Mouse (Mus musculus): ENCODE measurements around the gene Bcan. TPM values are rescaled to one million over a fixed set of nuclear protein-coding genes. Genes with fewer than 3 reads are reported as not detected.
A peak's percentile ranks its signal among the peaks of the same experiment; 100 is the strongest.

Bcan gene
- polyA plus RNA-seq, 1 experiment, result 0.06 TPM

- Histone ChIP-seq H3K36me3 (ENCODE audit: control insufficient read depth, insufficient read depth) (no peaks in the 10 kb centered on the region), H3K79me2 (ENCODE audit: control insufficient read depth, insufficient read depth) (no peaks in the 10 kb centered on the region), H3K4me3 (peak overlapping the region; percentile 16), H3K4me2 (ENCODE audit: low read depth) (peak overlapping the region; percentile 86), H3ac (ENCODE audit: control insufficient read depth, insufficient read length) (no peak overlapping the region), H3K27me3 (ENCODE audit: control insufficient read depth, insufficient read depth, insufficient read length) (no peaks in the 10 kb centered on the region)
- TF ChIP-seq CEBPB (IDR thresholded peaks at IDR 0.05; ENCODE audit: insufficient read depth, poor library complexity, severe bottlenecking), result no peak
- no peak for TF ChIP-seq TCF3 (IDR thresholded peaks at IDR 0.05; ENCODE audit: insufficient read length, low read depth)
- TF ChIP-seq MYOD1 (IDR thresholded peaks at IDR 0.05; ENCODE audit: control insufficient read depth in 1 of 3, insufficient read length in 2 of 3, low read depth in 2 of 3), result peak in 1 of 3 experiments; percentile 2
Measured at GRCm38 (mm10) chr3:87983627-87984026, 16.4 kb downstream of the Bcan start.

- Histone ChIP-seq H3K4me3 (peak overlapping the region; percentile 16), H3K36me3 (ENCODE audit: control insufficient read depth, insufficient read depth) (peaks cover under 1% of the 10 kb centered on the region), H3K4me2 (ENCODE audit: low read depth) (peak overlapping the region; percentile 86), H3K27me3 (ENCODE audit: control insufficient read depth, insufficient read depth, insufficient read length) (no peaks in the 10 kb centered on the region), H3K79me2 (ENCODE audit: control insufficient read depth, insufficient read depth) (no peaks in the 10 kb centered on the region), H3ac (ENCODE audit: control insufficient read depth, insufficient read length) (no peak overlapping the region)
- TF ChIP-seq MYOG (IDR thresholded peaks at IDR 0.05; ENCODE audit: control insufficient read depth in 1 of 3, insufficient read depth in 1 of 3, insufficient read length in 2 of 3, low read depth in 2 of 3) (peak; percentile 84 to 93 (median 93)), USF1 (IDR thresholded peaks at IDR 0.05; ENCODE audit: low read depth) (no peak), REST (IDR thresholded peaks at IDR 0.05; ENCODE audit: insufficient read depth, insufficient read length) (no peak), E2F4 (IDR thresholded peaks at IDR 0.05; ENCODE audit: insufficient read depth) (no peak), SRF (IDR thresholded peaks at IDR 0.05; ENCODE audit: control insufficient read depth, insufficient read length, low read depth) (peak; percentile 96), MAX (IDR thresholded peaks at IDR 0.05; ENCODE audit: low read depth) (no peak), TCF3 (IDR thresholded peaks at IDR 0.05; ENCODE audit: insufficient read length, low read depth) (peak; percentile 93), TCF12 (IDR thresholded peaks at IDR 0.05; ENCODE audit: insufficient read depth, poor library complexity, severe bottlenecking) (peak; percentile 86), POLR2AphosphoS2 (IDR thresholded peaks at IDR 0.05; ENCODE audit: insufficient read length, low read depth) (peak; percentile 71), POLR2A (IDR thresholded peaks at IDR 0.05; ENCODE audit: insufficient read length, low read depth) (peak; percentile 37), MYOD1 (IDR thresholded peaks at IDR 0.05; ENCODE audit: control insufficient read depth in 1 of 3, insufficient read length in 2 of 3, low read depth in 2 of 3) (peak in 2 of 3 experiments; percentile 93 to 94), CEBPB (IDR thresholded peaks at IDR 0.05; ENCODE audit: insufficient read depth, poor library complexity, severe bottlenecking) (no peak)
Measured at GRCm38 (mm10) chr3:87982836-87983601, 17.0 kb downstream of the Bcan start.

GRCm38 (mm10) chr3:87981894-87982835 lies 17.9 kb downstream of the Bcan start:
- Histone ChIP-seq H3ac (ENCODE audit: control insufficient read depth, insufficient read length) (no peak overlapping the region), H3K36me3 (ENCODE audit: control insufficient read depth, insufficient read depth) (peaks cover 9% of the 10 kb centered on the region), H3K27me3 (ENCODE audit: control insufficient read depth, insufficient read depth, insufficient read length) (no peaks in the 10 kb centered on the region), H3K4me2 (ENCODE audit: low read depth) (peak overlapping the region; percentile 79), H3K4me3 (no peak overlapping the region), H3K79me2 (ENCODE audit: control insufficient read depth, insufficient read depth) (peaks cover 3% of the 10 kb centered on the region)
- TF ChIP-seq MYOD1 (IDR thresholded peaks at IDR 0.05; ENCODE audit: control insufficient read depth in 1 of 3, insufficient read length in 2 of 3, low read depth in 2 of 3), result peak in 1 of 3 experiments; percentile 48
- no peak for TF ChIP-seq CEBPB (IDR thresholded peaks at IDR 0.05; ENCODE audit: insufficient read depth, poor library complexity, severe bottlenecking)
- peak in 2 of 3 experiments; percentile 16 to 58 for TF ChIP-seq MYOG (IDR thresholded peaks at IDR 0.05; ENCODE audit: control insufficient read depth in 1 of 3, insufficient read depth in 1 of 3, insufficient read length in 2 of 3, low read depth in 2 of 3)
- no peak for TF ChIP-seq E2F4 (IDR thresholded peaks at IDR 0.05; ENCODE audit: insufficient read depth)
- TF ChIP-seq TCF12 (IDR thresholded peaks at IDR 0.05; ENCODE audit: insufficient read depth, poor library complexity, severe bottlenecking), result no peak
- TF ChIP-seq MAX (IDR thresholded peaks at IDR 0.05; ENCODE audit: low read depth), result no peak
- no peak for TF ChIP-seq REST (IDR thresholded peaks at IDR 0.05; ENCODE audit: insufficient read depth, insufficient read length)
- TF ChIP-seq USF1 (IDR thresholded peaks at IDR 0.05; ENCODE audit: low read depth), result no peak
- peak; percentile 39 for TF ChIP-seq POLR2A (IDR thresholded peaks at IDR 0.05; ENCODE audit: insufficient read length, low read depth)
- TF ChIP-seq TCF3 (IDR thresholded peaks at IDR 0.05; ENCODE audit: insufficient read length, low read depth), result no peak
- peak; percentile 87 for TF ChIP-seq POLR2AphosphoS2 (IDR thresholded peaks at IDR 0.05; ENCODE audit: insufficient read length, low read depth)
- no peak for TF ChIP-seq SRF (IDR thresholded peaks at IDR 0.05; ENCODE audit: control insufficient read depth, insufficient read length, low read depth)

- H3K4me3 ChIP-seq, result no peak overlapping the region
- H3K4me2 ChIP-seq (ENCODE audit: low read depth), result no peak overlapping the region
- no peak overlapping the region for H3ac ChIP-seq (ENCODE audit: control insufficient read depth, insufficient read length)
- H3K36me3 ChIP-seq (ENCODE audit: control insufficient read depth, insufficient read depth), result peaks cover 17% of the 10 kb centered on the region
- H3K27me3 ChIP-seq (ENCODE audit: control insufficient read depth, insufficient read depth, insufficient read length), result no peaks in the 10 kb centered on the region
- peak; percentile 94 for TF ChIP-seq POLR2AphosphoS2 (IDR thresholded peaks at IDR 0.05; ENCODE audit: insufficient read length, low read depth)
- TF ChIP-seq MYOG (IDR thresholded peaks at IDR 0.05; ENCODE audit: control insufficient read depth in 1 of 3, insufficient read depth in 1 of 3, insufficient read length in 2 of 3, low read depth in 2 of 3), result no peak
- peaks cover 8% of the 10 kb centered on the region for H3K79me2 ChIP-seq (ENCODE audit: control insufficient read depth, insufficient read depth)
Measured at GRCm38 (mm10) chr3:87981214-87981760, 18.7 kb downstream of the Bcan start.
